Mouse (Mus musculus) G1E (cell line): ENCODE measurements around the gene Smn1. TPM values are rescaled to one million over a fixed set of nuclear protein-coding genes. Genes with fewer than 3 reads are reported as not detected.
A peak's percentile ranks its signal among the peaks of the same experiment; 100 is the strongest.

Experiments used
- ATAC-seq: 2 replicates; pipeline ENCODE4 v1.8.0; 2016; ENCODE audit warnings: mild to moderate bottlenecking; ENCODE audit not compliant: insufficient number of reproducible peaks, poor library complexity, low FRiP score, severe bottlenecking; ENCODE audit errors: extremely low read depth
- DNase-seq: peaks from one replicate; pipeline ENCODE4 v3.0.0; 2012; ENCODE audit warnings: low spot score
- H3K27me3 ChIP-seq: 2 replicates; pipeline ENCODE4 v1.6.1; 2012; ENCODE audit warnings: mild to moderate bottlenecking, low read length, inconsistent platforms; ENCODE audit not compliant: insufficient read depth
- H3K36me3 ChIP-seq: replicated peaks from 2 replicates; pipeline ENCODE3; 2012; ENCODE audit warnings: mild to moderate bottlenecking, inconsistent platforms
- H3K4me1 ChIP-seq: 2 replicates; pipeline ENCODE4 v1.6.1; 2012; ENCODE audit warnings: low read depth, low read length, inconsistent platforms, mixed read lengths; ENCODE audit not compliant: insufficient read depth
- H3K4me3 ChIP-seq: 2 replicates; pipeline ENCODE4 v1.5.1; 2012; ENCODE audit warnings: low read depth, mild to moderate bottlenecking, inconsistent platforms, low read length, moderate library complexity, mixed read lengths
- H3K9me3 ChIP-seq: replicated peaks from 2 replicates; pipeline ENCODE4 v1.6.1; 2012; ENCODE audit warnings: inconsistent platforms
- CTCF ChIP-seq: IDR thresholded peaks from 2 replicates; pipeline ENCODE4 v1.5.1; 2012; ENCODE audit warnings: low read depth, low read length, inconsistent platforms, mixed read lengths
- GATA1 ChIP-seq: IDR thresholded peaks from 2 replicates; pipeline ENCODE4 v1.6.1; 2012; ENCODE audit warnings: borderline replicate concordance, low read length, inconsistent platforms, mixed read lengths
- GATA2 ChIP-seq: IDR thresholded peaks from 2 replicates; pipeline ENCODE4 v1.6.1; 2012; ENCODE audit warnings: low read depth, low read length, inconsistent platforms, borderline replicate concordance
- POLR2AphosphoS5 ChIP-seq: IDR thresholded peaks from 2 replicates; pipeline ENCODE4 v1.6.1; 2012; ENCODE audit warnings: low read depth, low read length, inconsistent platforms; ENCODE audit not compliant: insufficient replicate concordance
- TAL1 ChIP-seq: conservative IDR thresholded peaks from 2 replicates; pipeline ENCODE4 v1.6.1; 2012; ENCODE audit warnings: low read depth, low read length, inconsistent platforms, mixed read lengths
- polyA plus RNA-seq: library from polyadenylated mRNA; stranded (reverse); fragments of >175 nt; gene quantifications from 2 replicates; pipeline ENCODE4 v1.2.3, GENCODE M21; 2012
- total RNA-seq, 2 experiments: library from RNA; stranded (forward) in 1 of 2; stranded (reverse) in 1 of 2; fragments of 200-1000 nt in 1 of 2; fragments of >200 nt in 1 of 2; fragmentation: Nextera tagmentation in 1 of 2; gene quantifications; 2 replicates each; pipeline ENCODE4 v1.2.3; 2014 to 2017

Gene Smn1
- total RNA-seq (2014; fragmentation: Nextera tagmentation) (72.0 and 92.5 TPM in 2 replicates), total RNA-seq (2017) (26.4 and 46.6 TPM in 2 replicates), polyA plus RNA-seq (75.2 and 80.4 TPM in 2 replicates)

GRCm38 (mm10) chr13:100124423-100125257 lies at the start of gene Smn1:
TSS of gene Smn1 (plus strand) at chr13:100124852.
- ATAC-seq = peak; percentile 97
- H3K27me3 ChIP-seq = no peaks in the 10 kb centered on the region

DNA sequence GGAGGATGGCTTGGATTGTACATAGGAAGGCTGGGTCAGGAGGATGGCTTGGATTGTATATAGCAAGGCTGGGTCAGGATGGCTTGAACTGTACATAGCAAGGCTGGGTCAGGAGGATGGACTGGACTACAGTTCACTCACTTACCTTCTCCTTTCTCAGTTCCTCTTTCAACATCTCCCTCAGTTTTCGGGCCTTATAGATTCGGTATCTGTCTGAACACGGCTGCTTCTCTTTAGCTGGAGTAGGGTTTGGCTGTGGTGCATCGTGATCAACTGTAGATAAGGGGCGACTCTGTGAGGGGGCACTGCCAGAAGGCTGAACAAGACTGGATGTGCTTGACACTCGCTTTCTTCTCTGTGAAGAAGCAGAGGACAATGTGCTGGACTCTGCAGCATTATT lies 25.8 kb upstream of the Smn1 start:
- ATAC-seq (peak; percentile 64), DNase-seq (no peak)
- peaks cover 61% of the 10 kb centered on the region for H3K36me3 ChIP-seq

More at GRCm38 (mm10) chr13:100124423-100125257, at the start of gene Smn1:
- Histone ChIP-seq H3K4me3 (peak within 1 kb of the TSS; percentile 100), H3K36me3 (peaks cover 32% of the 10 kb centered on the region), H3K4me1 (peaks cover 20% of the 10 kb centered on the region), H3K9me3 (no peaks in the 10 kb centered on the region)
- peak; percentile 71 for DNase-seq
- TF ChIP-seq GATA2 = no peak
- TF ChIP-seq GATA1 = no peak
- TF ChIP-seq POLR2AphosphoS5 = no peak
- TF ChIP-seq TAL1 = no peak
- no peak for TF ChIP-seq CTCF

GRCm38 (mm10) chr13:100103052-100103658 lies 21.5 kb upstream of the Smn1 start:
- no peaks in the 10 kb centered on the region for H3K27me3 ChIP-seq
- DNase-seq (peak; percentile 17), ATAC-seq (no peak)
- H3K9me3 ChIP-seq = no peaks in the 10 kb centered on the region
- peak overlapping the region; percentile 90 for H3K4me3 ChIP-seq
- peaks cover 45% of the 10 kb centered on the region for H3K4me1 ChIP-seq
- peaks cover 20% of the 10 kb centered on the region for H3K36me3 ChIP-seq
- no peak for TF ChIP-seq POLR2AphosphoS5
- no peak for TF ChIP-seq GATA2
- TF ChIP-seq GATA1 = no peak
- no peak for TF ChIP-seq TAL1
- TF ChIP-seq CTCF = no peak

More for the DNA sequence above, 25.8 kb upstream of the Smn1 start:
- Histone ChIP-seq H3K27me3 (no peaks in the 10 kb centered on the region), H3K4me1 (peaks cover 28% of the 10 kb centered on the region), H3K4me3 (no peak overlapping the region; the same call in 1 of the 2 replicates), H3K9me3 (no peaks in the 10 kb centered on the region)
- TF ChIP-seq GATA1 = no peak
- no peak for TF ChIP-seq CTCF
- TF ChIP-seq POLR2AphosphoS5 = no peak
- no peak for TF ChIP-seq GATA2
- TF ChIP-seq TAL1 = no peak

DNA sequence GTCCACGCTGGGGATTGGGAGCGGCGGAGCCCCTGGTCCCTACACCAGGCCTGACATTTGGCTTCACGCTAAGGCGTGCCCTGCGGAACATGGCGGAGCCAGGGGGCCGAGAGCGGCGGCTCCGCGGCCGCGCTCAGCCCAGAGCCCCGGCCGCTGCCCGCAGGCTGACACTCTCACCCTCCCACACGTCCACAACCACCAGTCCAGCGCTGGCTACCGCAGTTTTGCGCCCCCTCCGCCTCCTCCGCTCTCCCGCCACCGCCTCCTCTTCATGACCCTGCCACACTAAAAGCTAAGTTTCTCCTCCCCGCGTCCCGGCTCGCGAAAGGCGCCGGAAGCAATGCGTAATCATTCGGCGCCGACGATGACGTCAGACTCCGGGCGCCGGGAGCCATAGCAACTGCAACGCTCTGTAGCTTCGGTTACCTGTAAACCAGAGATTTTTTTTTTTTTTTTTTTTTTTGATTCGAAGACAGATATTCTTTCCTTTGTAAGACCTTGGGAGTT lies 20.9 kb upstream of the Smn1 start, which contains the start of gene Bdp1:
TSS of gene Bdp1 (minus strand) at position 323 of the 507 bp plus-strand sequence.
- ATAC-seq = peak; percentile 47
- Histone ChIP-seq H3K4me3 (peak within 1 kb of the TSS; percentile 90), H3K27me3 (no peaks in the 10 kb centered on the region), H3K4me1 (peaks cover 47% of the 10 kb centered on the region), H3K36me3 (peaks cover 15% of the 10 kb centered on the region), H3K9me3 (no peaks in the 10 kb centered on the region)
- TF ChIP-seq POLR2AphosphoS5 (no peak), TAL1 (no peak), GATA2 (no peak)
- DNase-seq = peak; percentile 76

DNA sequence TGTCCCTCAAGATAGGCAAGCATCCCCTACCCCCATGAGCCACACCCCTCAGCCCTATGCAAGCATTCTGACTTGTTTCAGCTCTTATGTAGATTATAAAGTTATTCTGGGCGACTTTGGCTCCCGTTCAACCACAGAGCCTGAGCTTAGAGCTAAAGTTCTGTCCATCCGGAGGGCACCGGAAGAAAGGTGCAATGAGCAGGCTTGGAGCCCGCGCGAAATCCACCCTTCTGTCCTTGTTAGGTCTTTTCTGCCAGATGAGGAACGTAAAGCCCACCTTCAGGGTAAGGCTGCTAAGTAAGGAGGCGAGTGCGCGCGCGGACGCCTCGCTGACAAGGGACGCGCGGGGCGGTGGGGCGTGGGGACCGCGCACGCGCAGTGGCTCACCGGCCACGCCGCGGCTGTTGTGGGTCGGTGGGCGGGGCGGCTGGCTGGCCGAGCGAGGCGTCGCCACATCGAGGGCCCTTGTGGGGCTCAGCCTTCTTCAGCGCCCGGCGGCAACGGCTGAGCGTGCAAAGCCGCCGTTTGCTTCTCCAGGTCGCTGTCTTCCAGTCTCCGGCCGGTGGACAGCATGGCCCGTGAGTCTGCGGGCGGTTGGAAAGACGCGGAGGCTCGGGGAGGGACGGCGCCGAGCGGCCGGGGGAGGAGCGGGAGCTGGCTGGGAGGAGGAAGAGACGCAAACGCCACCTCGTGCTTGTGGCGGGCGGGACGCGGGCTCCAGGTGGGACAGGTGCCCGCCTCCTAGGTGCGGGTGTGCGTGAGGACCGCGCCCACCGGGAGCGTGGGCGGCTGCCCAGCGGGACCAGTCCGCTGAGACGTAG lies 16.8 kb upstream of the Smn1 start, which contains the start of gene Serf1:
TSS of gene Serf1 (plus strand) at position 361 of the 821 bp plus-strand sequence.
- TF ChIP-seq TAL1 (no peak), CTCF (no peak), POLR2AphosphoS5 (no peak)
- peak; percentile 80 for DNase-seq
- Histone ChIP-seq H3K27me3 (no peaks in the 10 kb centered on the region), H3K4me1 (peaks cover 25% of the 10 kb centered on the region), H3K9me3 (no peaks in the 10 kb centered on the region), H3K4me3 (peak within 1 kb of the TSS; percentile 77), H3K36me3 (peaks cover 2% of the 10 kb centered on the region)
- ATAC-seq = no peak; the same call in 1 of the 2 replicates
